ENCODE assay signal across 29 mouse cellular contexts in the genomic region with DNA sequence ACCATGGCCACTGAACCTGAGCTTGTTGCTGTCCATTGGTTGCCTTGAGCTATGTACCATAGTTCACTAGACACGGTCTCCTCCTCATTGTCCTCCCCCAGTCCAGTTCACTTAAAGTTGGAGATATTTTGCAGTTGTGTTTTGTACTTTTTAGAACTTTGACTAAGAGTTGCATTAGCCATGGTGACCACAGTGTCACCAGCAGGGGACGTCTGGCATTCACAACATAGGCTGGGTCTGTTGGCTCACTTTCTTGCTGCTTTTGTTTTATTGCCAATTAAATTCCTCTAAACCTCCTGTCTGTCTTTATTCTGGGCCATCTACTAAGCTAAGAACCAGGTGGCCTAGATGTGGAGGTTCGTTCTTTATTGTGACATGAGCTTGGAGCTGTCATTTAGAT.
DNase-seq lines count a peak whose midpoint lies in the region; ATAC-seq and TF ChIP-seq lines count a peak whose summit lies in the region.
"Had no signal": no experiment of that assay in that cellular context is flagged by ENCODE, and none has a peak within 500 bp of the region (broad histone marks: within the 10 kb centered on the region; RNA-seq: fewer than 3 reads in every experiment).

No protein-coding gene starts in this region.

- H3K27me3 ChIP-seq in heart, embryonic 10.5 days (ENCODE audit: insufficient read depth, poor library complexity, severe bottlenecking) = peaks cover 20% of the 10 kb centered on the region
- peaks cover 6% of the 10 kb centered on the region; the same call in 1 of the 2 replicates for H3K27me3 ChIP-seq in liver, postnatal 0 days (ENCODE audit: insufficient read depth, low read length)
- peaks cover 7% of the 10 kb centered on the region for H3K27me3 ChIP-seq in liver, embryonic 11.5 days (replicated peaks; ENCODE audit: control insufficient read depth, insufficient read depth, low read length)
- H3K27me3 ChIP-seq in MEL (ENCODE audit: control insufficient read depth in 1 of 2, insufficient read depth in 2 of 2, low read length in 2 of 2) = no peaks in the 10 kb centered on the region; a peak in 1 of 4 replicates

- peaks cover 9% of the 10 kb centered on the region for H3K4me1 ChIP-seq in heart, embryonic 10.5 days
- H3K4me1 ChIP-seq in liver, postnatal 0 days (ENCODE audit: insufficient read depth) = peaks cover 6% of the 10 kb centered on the region; the same call in 1 of the 2 replicates
- 0 out of 2 replicates have a peak, but pooled peaks cover under 1% of the 10 kb centered on the region for H3K4me1 ChIP-seq in liver, embryonic 11.5 days (replicated peaks; ENCODE audit: control insufficient read depth, insufficient read depth, low read length)
- no peaks in the 10 kb centered on the region for H3K4me1 ChIP-seq in MEL (ENCODE audit: control insufficient read depth in 1 of 2, insufficient read depth in 2 of 2, low read length in 2 of 2)

- H3K4me2 ChIP-seq in liver, postnatal 0 days (ENCODE audit: low read depth, low read length) = no peak overlapping the region
- no peak overlapping the region for H3K4me2 ChIP-seq in liver, embryonic 11.5 days
- H3K4me2 ChIP-seq: heart, embryonic 11.5 days; hindbrain, embryonic 13.5 days; limb, embryonic 12.5 days; liver, embryonic 13.5 days; lung, embryonic 14.5 days; midbrain, embryonic 13.5 days had no signal

- TF ChIP-seq POLR2A in MEL (IDR thresholded peaks at IDR 0.05; ENCODE audit: control insufficient read depth in 1 of 2, insufficient read depth in 1 of 2, low read depth in 1 of 2, low read length in 2 of 2, poor library complexity in 1 of 2) = no peak

- H3K27ac ChIP-seq in heart, embryonic 10.5 days = no peak overlapping the region
- H3K27ac ChIP-seq in liver, postnatal 0 days (ENCODE audit: low read depth) = no peak overlapping the region
- no peak overlapping the region for H3K27ac ChIP-seq in liver, embryonic 11.5 days (ENCODE audit: low read depth, low read length)
- no peak overlapping the region for H3K27ac ChIP-seq in MEL (ENCODE audit: control insufficient read depth, low read depth, low read length)
- H3K27ac ChIP-seq: hindbrain, embryonic 13.5 days; left cerebral cortex, adult 2 months; limb, embryonic 12.5 days; liver, embryonic 13.5 days; midbrain, embryonic 13.5 days had no signal

- peak; percentile 19; the same call in 1 of the 2 replicates for TF ChIP-seq CTCF in liver, postnatal 0 days (IDR thresholded peaks at IDR 0.05; ENCODE audit: low read depth)
- TF ChIP-seq CTCF in MEL (IDR thresholded peaks at IDR 0.05 in 2 of 3, conservative IDR thresholded peaks at IDR 0.05 in 1 of 3; ENCODE audit: control insufficient read depth in 1 of 3, insufficient read depth in 1 of 3, low read depth in 2 of 3, low read length in 3 of 3, poor library complexity in 1 of 3, severe bottlenecking in 1 of 3) = peak in 2 of 3 experiments; percentile 8 to 16; a peak in 2 of 6 replicates

- peak; percentile 72 for DNase-seq in heart, adult 11 months
- DNase-seq in heart, embryonic 10.5 days (ENCODE audit: low spot score) = no peak
- DNase-seq in liver, postnatal 0 days = no peak
- DNase-seq in liver, embryonic 11.5 days (ENCODE audit: low spot score) = no peak
- no peak for DNase-seq in MEL (ENCODE audit: low read depth, low spot score)
- no peak for DNase-seq in cerebellum, postnatal 14 days
- no peak for DNase-seq in adrenal gland, adult 2 months
- DNase-seq: adrenal gland, postnatal 10 days; cerebellum, adult 11 months; cerebellum, adult 9-11 months; heart, postnatal 4 days; kidney, adult 11 months; kidney, postnatal 14 days; liver, embryonic 13.5 days; lung, embryonic 14.5 days; lung, postnatal 36 days; right cerebral cortex, postnatal 14 days; spleen, adult 18-20 months; thymus, adult 18-20 months; thymus, postnatal 25 days had no signal

- no peak overlapping the region for H3K9ac ChIP-seq in liver, postnatal 0 days (replicated peaks)
- no peak overlapping the region for H3K9ac ChIP-seq in liver, embryonic 11.5 days (ENCODE audit: low read depth, low read length)
- H3K9ac ChIP-seq in MEL (ENCODE audit: control insufficient read depth, low read depth, low read length, poor library complexity, severe bottlenecking) = no peak overlapping the region
- H3K9ac ChIP-seq: hindbrain, embryonic 13.5 days; limb, embryonic 12.5 days; liver, embryonic 13.5 days; lung, embryonic 14.5 days; midbrain, embryonic 13.5 days had no signal

- H3K4me3 ChIP-seq in heart, embryonic 10.5 days = no peak overlapping the region
- H3K4me3 ChIP-seq in liver, postnatal 0 days (ENCODE audit: low read depth, low read length) = no peak overlapping the region
- no peak overlapping the region for H3K4me3 ChIP-seq in liver, embryonic 11.5 days (ENCODE audit: low read depth, low read length)
- no peak overlapping the region for H3K4me3 ChIP-seq in MEL (ENCODE audit: control insufficient read depth in 1 of 2, insufficient read depth in 1 of 2, low read depth in 2 of 2, low read length in 2 of 2)
- H3K4me3 ChIP-seq: erythroblast, embryonic 14.5 days; hindbrain, embryonic 13.5 days; left cerebral cortex, adult 2 months; limb, embryonic 12.5 days; liver, embryonic 13.5 days; midbrain, embryonic 13.5 days had no signal

- H3K36me3 ChIP-seq in heart, embryonic 10.5 days = no peaks in the 10 kb centered on the region
- H3K36me3 ChIP-seq in liver, postnatal 0 days (replicated peaks; ENCODE audit: insufficient read depth, low read length) = no peaks in the 10 kb centered on the region
- H3K36me3 ChIP-seq in liver, embryonic 11.5 days (ENCODE audit: control insufficient read depth, insufficient read depth, low read length) = no peaks in the 10 kb centered on the region
- H3K36me3 ChIP-seq in MEL (ENCODE audit: control insufficient read depth in 1 of 2, insufficient read depth in 2 of 2, low read length in 2 of 2) = no peaks in the 10 kb centered on the region
- H3K36me3 ChIP-seq: hindbrain, embryonic 13.5 days; limb, embryonic 12.5 days; liver, embryonic 13.5 days; midbrain, embryonic 13.5 days had no signal

- TF ChIP-seq EP300 in liver, postnatal 0 days (IDR thresholded peaks at IDR 0.05; ENCODE audit: low read depth) = no peak
- no peak for TF ChIP-seq EP300 in MEL (IDR thresholded peaks at IDR 0.05; ENCODE audit: low read depth in 1 of 2, low read length in 2 of 2)

- TF ChIP-seq RAD21 in MEL (IDR thresholded peaks at IDR 0.05; ENCODE audit: low read depth, low read length) = no peak; the same call in 1 of the 2 replicates

- no peak for ATAC-seq in liver, postnatal 0 days
- ATAC-seq in liver, embryonic 11.5 days (replicated peaks; ENCODE audit: low FRiP score) = no peak
- ATAC-seq: activated CD4-positive, CD25-positive, alpha-beta regulatory T cell, adult 4 months; CD4-positive, CD25-positive, alpha-beta regulatory T cell, adult 4 months; forebrain, embryonic 16.5 days; midbrain, embryonic 13.5 days had no signal

- H3K79me2 ChIP-seq in MEL (ENCODE audit: control insufficient read depth, insufficient read depth, low read length, poor library complexity) = no peaks in the 10 kb centered on the region

- 78% methylated on average over 3 of the region's 3 CpGs for WGBS in heart, embryonic 10.5 days
- 63% methylated on average over 3 of the region's 3 CpGs for WGBS in liver, postnatal 0 days (ENCODE audit: insufficient replicate concordance)
- WGBS in liver, embryonic 11.5 days = 78% methylated on average over 3 of the region's 3 CpGs

- H3K9me3 ChIP-seq in heart, embryonic 10.5 days = no peaks in the 10 kb centered on the region
- H3K9me3 ChIP-seq in liver, postnatal 0 days (ENCODE audit: low read length) = no peaks in the 10 kb centered on the region
- no peaks in the 10 kb centered on the region for H3K9me3 ChIP-seq in liver, embryonic 11.5 days (ENCODE audit: control insufficient read depth, low read length)
- no peaks in the 10 kb centered on the region for H3K9me3 ChIP-seq in MEL (replicated peaks; ENCODE audit: insufficient read depth, low read length)
- H3K9me3 ChIP-seq: hindbrain, embryonic 13.5 days; limb, embryonic 12.5 days; liver, embryonic 13.5 days; midbrain, embryonic 13.5 days had no signal

TF ChIP-seq in MEL, 35 proteins besides CTCF, POLR2A, EP300 and RAD21:
- TF ChIP-seq KAT2A (conservative IDR thresholded peaks at IDR 0.05; ENCODE audit: low read depth, low read length) = no peak
- no peak for TF ChIP-seq ELF1 (IDR thresholded peaks at IDR 0.05; ENCODE audit: low read depth, low read length)
- no peak for TF ChIP-seq MAZ (IDR thresholded peaks at IDR 0.05; ENCODE audit: low read depth, low read length)
- no peak for TF ChIP-seq GATA1 (IDR thresholded peaks at IDR 0.05; ENCODE audit: low read depth, low read length)
- no peak for TF ChIP-seq ZC3H11A (IDR thresholded peaks at IDR 0.05; ENCODE audit: low read depth, low read length)
- no peak for TF ChIP-seq ETS1 (IDR thresholded peaks at IDR 0.05; ENCODE audit: low read depth, low read length)
- no peak for TF ChIP-seq MAFK (IDR thresholded peaks at IDR 0.05; ENCODE audit: borderline replicate concordance, low read depth, low read length)
- 0 out of 2 replicates have a peak, but pooled peaks have one; percentile 26 for TF ChIP-seq SMC3 (IDR thresholded peaks at IDR 0.05; ENCODE audit: low read depth, low read length)
